Mouse (Mus musculus): ENCODE measurements around the gene Gm21858. TPM values are rescaled to one million over a fixed set of nuclear protein-coding genes. Genes with fewer than 3 reads are reported as not detected.

Gm21858 gene
- not detected for polyA plus RNA-seq (2015; fragmentation: Illumina TruSeq; extraction: RNeasy Lipid Tissue Mini Kit (QIAGEN cat#74804); ENCODE audit: low read depth, low replicate concordance)

DNA sequence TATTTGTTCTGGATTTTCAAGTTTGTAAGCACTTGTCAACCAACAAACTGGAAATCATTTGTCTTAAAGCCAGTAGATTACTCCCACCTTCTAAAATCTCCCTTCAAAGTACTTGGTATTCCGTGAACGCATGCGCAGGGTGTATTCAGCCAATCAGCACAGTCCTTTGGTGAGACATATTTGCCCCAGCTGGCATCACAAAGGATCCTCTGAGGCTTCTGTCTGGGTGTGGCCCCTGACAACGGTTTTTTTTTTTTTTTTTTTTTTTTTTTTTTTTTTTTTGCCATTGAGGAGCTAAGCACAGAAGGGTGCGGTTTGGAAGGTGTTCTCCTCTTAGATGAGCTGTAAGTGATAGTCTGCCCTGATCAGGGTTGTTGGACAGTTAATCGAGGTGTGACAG, at the start of gene Gm21858:
Gene Gm21858 (plus strand): TSS at position 301 of the 400 bp plus-strand sequence.

